12 mouse cellular contexts compared by ENCODE assay signal in genomic region chr11:98384721-98385637, GRCm38 (mm10). TPM values are rescaled to one million over a fixed set of nuclear protein-coding genes. Genes with fewer than 3 reads are reported as not detected.
A peak's percentile ranks its signal among the peaks of the same experiment; 100 is the strongest.
DNase-seq lines count a peak whose midpoint lies in the region; ATAC-seq lines count a peak whose summit lies in the region.
"Had no signal": no experiment of that assay in that cellular context is flagged by ENCODE, and none has a peak within 500 bp of the region (broad histone marks: within the 10 kb centered on the region; RNA-seq: fewer than 3 reads in every experiment).

No protein-coding gene starts in this region.

- H3K9me3 ChIP-seq in lung, embryonic 16.5 days (ENCODE audit: control insufficient read depth, low read length): no peaks in the 10 kb centered on the region
- H3K9me3 ChIP-seq: embryonic facial prominence, embryonic 12.5 days had no signal

- peak; percentile 76 to 78 for DNase-seq in heart, adult 18-20 months
- DNase-seq in heart, postnatal 25 days (ENCODE audit: low spot score): no peak
- no peak for DNase-seq in lung, postnatal 14 days
- DNase-seq in gastrocnemius, postnatal 36 days: peak; percentile 68 to 79
- peak; percentile 47 for DNase-seq in heart, postnatal 4 days
- DNase-seq in layer of hippocampus, adult 18-20 months (ENCODE audit: low spot score in 2 of 2): no peak
- DNase-seq: lung, adult 2 months; midbrain, embryonic 14.5 days had no signal

- no peak overlapping the region for H3K27ac ChIP-seq in lung, embryonic 16.5 days (ENCODE audit: low read length)
- H3K27ac ChIP-seq: embryonic facial prominence, embryonic 12.5 days had no signal

- intact Hi-C loops in heart, postnatal 25 days (cut with DNase I): no loop called here
- intact Hi-C loops in gastrocnemius, postnatal 36 days (cut with DNase I): no loop called here

- H3K4me2 ChIP-seq in lung, embryonic 16.5 days (ENCODE audit: low read depth, low read length): no peak overlapping the region
- H3K4me2 ChIP-seq: embryonic facial prominence, embryonic 12.5 days had no signal

- no peak for ATAC-seq in lung, embryonic 16.5 days (ENCODE audit: low read depth)
- ATAC-seq: intestine, embryonic 16.5 days had no signal

- peaks cover 12% of the 10 kb centered on the region for H3K4me1 ChIP-seq in lung, embryonic 16.5 days (replicated peaks; ENCODE audit: control insufficient read depth, insufficient read depth, low read length)
- H3K4me1 ChIP-seq: embryonic facial prominence, embryonic 12.5 days had no signal

- H3K4me3 ChIP-seq in lung, embryonic 16.5 days (ENCODE audit: low read length): no peak overlapping the region
- H3K4me3 ChIP-seq: embryonic facial prominence, embryonic 12.5 days had no signal

- peaks cover 31% of the 10 kb centered on the region for H3K27me3 ChIP-seq in lung, embryonic 16.5 days (ENCODE audit: control insufficient read depth, insufficient read depth, low read depth, low read length)

- 0 out of 2 replicates have a peak overlapping the region, but pooled peaks have one; percentile 15 for H3K9ac ChIP-seq in lung, embryonic 16.5 days (ENCODE audit: low read length)
- H3K9ac ChIP-seq: embryonic facial prominence, embryonic 12.5 days had no signal

- WGBS in lung, embryonic 16.5 days: 64% methylated on average over 8 of the region's 8 CpGs

- H3K36me3 ChIP-seq in lung, embryonic 16.5 days (ENCODE audit: control insufficient read depth, insufficient read depth, low read length): peaks cover 7% of the 10 kb centered on the region

RNA-seq across cellular contexts. Expression of gene Pnmt, which starts 1.3 kb away (rescaled TPM):
- under 1 TPM; 0.84 to 0.90 TPM for total RNA-seq in heart, adult 18-20 months (2021)
- 1 to 10 TPM; 1.3 to 1.7 TPM for total RNA-seq in heart, postnatal 25 days (2021)
- polyA plus RNA-seq in lung, embryonic 16.5 days (2015; fragmentation: Nextera tagmentation; extraction: Ambion mirVana): 0.13 TPM in 1 of 2 replicates, not detected in the other
- total RNA-seq in gastrocnemius, postnatal 36 days (2021): 1 to 10 TPM in 1 of 2 experiments, under 1 TPM in 1; 0.89 to 2.1 TPM
- total RNA-seq in heart, postnatal 4 days (2021): not detected
- under 1 TPM in 1 of 2 experiments, not detected in 1; 0.37 TPM for total RNA-seq in layer of hippocampus, adult 18-20 months (2021)
- total RNA-seq: neutrophil, adult 5-6 weeks had no signal

RNA-seq across cellular contexts. Expression of gene Tcap, which starts 1.4 kb away (rescaled TPM):
- 1,000 to 10,000 TPM; 1,636 to 2,096 TPM for total RNA-seq in heart, adult 18-20 months (2021)
- 1,000 to 10,000 TPM; 1,084 to 2,520 TPM for total RNA-seq in heart, postnatal 25 days (2021)
- 6.7 and 8.0 TPM in 2 replicates for polyA plus RNA-seq in lung, embryonic 16.5 days (2015; fragmentation: Nextera tagmentation; extraction: Ambion mirVana)
- total RNA-seq in gastrocnemius, postnatal 36 days (2021): 1,000 to 10,000 TPM; 3,291 to 4,304 TPM
- total RNA-seq in heart, postnatal 4 days (2021): 100 to 1,000 TPM; 163 to 192 TPM
- under 1 TPM; 0.92 to 0.96 TPM for total RNA-seq in layer of hippocampus, adult 18-20 months (2021)
- total RNA-seq: neutrophil, adult 5-6 weeks had no signal
- polyA plus RNA-seq: midbrain, embryonic 14.5 days had no signal

RNA-seq across cellular contexts. Expression of gene Pgap3, which starts 15.3 kb away (rescaled TPM):
- total RNA-seq in heart, adult 18-20 months (2021): 1 to 10 TPM; 8.1 to 9.1 TPM
- 1 to 10 TPM; 8.4 to 9.3 TPM for total RNA-seq in heart, postnatal 25 days (2021)
- 15.0 and 16.2 TPM in 2 replicates for polyA plus RNA-seq in lung, embryonic 16.5 days (2015; fragmentation: Nextera tagmentation; extraction: Ambion mirVana)
- 1 to 10 TPM; 1.8 to 2.2 TPM for total RNA-seq in gastrocnemius, postnatal 36 days (2021)
- 10 to 100 TPM; 19.6 to 20.5 TPM for total RNA-seq in heart, postnatal 4 days (2021)
- total RNA-seq in layer of hippocampus, adult 18-20 months (2021): 1 to 10 TPM; 8.7 to 9.1 TPM

RNA-seq across cellular contexts. Expression of gene Stard3, which starts 26.8 kb away (rescaled TPM):
- total RNA-seq in heart, adult 18-20 months (2021): 10 to 100 TPM; 15.8 to 20.6 TPM
- 10 to 100 TPM; 19.7 to 24.9 TPM for total RNA-seq in heart, postnatal 25 days (2021)
- 55.9 and 61.3 TPM in 2 replicates for polyA plus RNA-seq in lung, embryonic 16.5 days (2015; fragmentation: Nextera tagmentation; extraction: Ambion mirVana)
- total RNA-seq in gastrocnemius, postnatal 36 days (2021): 10 to 100 TPM; 10.3 to 14.7 TPM
- 10 to 100 TPM; 21.3 to 21.8 TPM for total RNA-seq in heart, postnatal 4 days (2021)
- total RNA-seq in layer of hippocampus, adult 18-20 months (2021): 10 to 100 TPM; 35.3 to 36.7 TPM

RNA-seq across cellular contexts. Expression of gene Erbb2, which starts 27.3 kb away (rescaled TPM):
- 1 to 10 TPM; 5.6 to 5.9 TPM for total RNA-seq in heart, adult 18-20 months (2021)
- total RNA-seq in heart, postnatal 25 days (2021): 1 to 10 TPM; 7.7 to 9.2 TPM
- polyA plus RNA-seq in lung, embryonic 16.5 days (2015; fragmentation: Nextera tagmentation; extraction: Ambion mirVana): 39.3 and 41.4 TPM in 2 replicates
- 1 to 10 TPM; 1.8 to 2.9 TPM for total RNA-seq in gastrocnemius, postnatal 36 days (2021)
- total RNA-seq in heart, postnatal 4 days (2021): 10 to 100 TPM; 24.1 to 27.0 TPM
- total RNA-seq in layer of hippocampus, adult 18-20 months (2021): 1 to 10 TPM; 1.4 to 1.9 TPM

Comparison
In these comparisons a context has a peak if more than half of its experiments do, and no peak if none do; other contexts are left out.
1. DNase-seq: peak in heart, adult 18-20 months (2 of 2), gastrocnemius, postnatal 36 days (2 of 2) and heart, postnatal 4 days (single experiment); none in heart, postnatal 25 days (single experiment), lung, postnatal 14 days (single experiment) and layer of hippocampus, adult 18-20 months (0 of 2).
2. RNA of gene Tcap, which starts 1.4 kb away (total RNA-seq): 3,291 to 4,304 TPM in gastrocnemius, postnatal 36 days, 1,084 to 2,520 TPM in heart, postnatal 25 days, 1,636 to 2,096 TPM in heart, adult 18-20 months and 163 to 192 TPM in heart, postnatal 4 days; 0.92 to 0.96 TPM in layer of hippocampus, adult 18-20 months; every median in the first group is over 10 times any median in the second.